Mouse (Mus musculus): ENCODE measurements around the gene Olfr317. TPM values are rescaled to one million over a fixed set of nuclear protein-coding genes. Genes with fewer than 3 reads are reported as not detected.
"Not testable (repeated sequence)": the region's sequence is repeated elsewhere in the genome, so short reads cannot be mapped to it uniquely, and the experiment has no call there.

Gene Olfr317
- polyA plus RNA-seq, 1 experiment from 2014 or later: 0.13 TPM

DNA sequence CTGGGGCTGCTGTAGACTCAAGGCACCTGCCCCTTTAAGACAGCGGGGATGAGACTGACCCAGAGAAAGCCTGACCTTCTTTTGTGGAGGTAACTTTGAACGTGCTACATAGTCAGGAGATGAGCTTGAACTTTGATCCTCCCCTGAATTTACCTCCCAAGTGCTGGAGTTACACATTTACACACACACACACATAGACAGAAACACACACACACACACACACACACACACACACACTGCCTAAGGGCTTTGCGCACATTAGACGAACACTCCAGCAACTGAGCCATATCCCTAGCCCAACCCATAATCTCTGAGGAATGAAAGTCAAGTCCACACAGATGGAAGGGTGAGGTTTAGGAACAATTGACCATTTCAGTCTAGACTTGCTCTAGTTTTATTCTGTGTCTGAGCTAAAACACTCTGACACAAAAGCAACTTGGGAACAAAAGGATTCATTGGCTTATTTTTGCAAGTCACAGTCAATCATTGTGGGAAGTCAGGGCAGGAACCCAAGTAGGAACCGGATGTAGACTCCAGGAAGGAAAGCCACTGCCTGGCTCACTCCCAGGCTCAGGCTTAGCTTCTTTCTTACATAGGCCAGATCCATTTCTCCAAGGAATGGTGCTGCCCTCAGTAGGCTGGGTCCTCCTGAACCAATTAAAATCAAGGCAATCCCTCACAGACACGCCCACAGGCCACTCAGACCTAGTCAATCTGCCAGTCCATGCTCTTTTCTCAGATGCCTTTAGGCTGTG, 10.9 kb downstream of the Olfr317 start:
- not testable (repeated sequence) for H3K4me1 ChIP-seq (ENCODE audit: control insufficient read depth, insufficient read depth, low read length); H3K9ac ChIP-seq (ENCODE audit: low read depth, low read length); H3K4me3 ChIP-seq (ENCODE audit: low read depth, low read length); H3K36me3 ChIP-seq (ENCODE audit: control insufficient read depth, insufficient read depth, low read length); H3K4me2 ChIP-seq (ENCODE audit: low read length); ATAC-seq; H3K27ac ChIP-seq (ENCODE audit: low read length); H3K27me3 ChIP-seq (ENCODE audit: control insufficient read depth, insufficient read depth, low read depth, low read length); H3K9me3 ChIP-seq (replicated peaks; ENCODE audit: control insufficient read depth, low read length, poor library complexity, severe bottlenecking)
- WGBS: 83% methylated on average over 6 of the region's 6 CpGs

DNA sequence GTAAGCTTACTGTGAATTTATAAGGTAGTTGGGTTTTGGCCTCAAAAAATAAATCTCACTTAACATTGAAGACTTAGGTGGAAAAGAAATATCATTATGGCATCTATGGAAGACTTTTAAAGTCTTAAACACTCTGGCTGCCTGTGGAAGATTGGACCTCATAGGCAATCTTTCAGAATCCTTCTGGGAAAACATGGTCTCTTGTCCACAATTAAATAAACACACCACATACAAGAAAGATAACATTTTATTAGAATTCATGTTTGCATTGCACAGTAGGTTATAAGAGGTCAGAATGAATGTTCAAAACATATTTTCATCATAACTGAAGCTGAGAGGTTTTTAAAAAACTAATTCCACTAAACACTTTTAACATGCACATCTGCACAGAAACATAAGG, 15.1 kb downstream of the Olfr317 start, which contains the start of gene Olfr318:
TSS of gene Olfr318 (minus strand) at position 101 of the 400 bp plus-strand sequence.
- no peak for ATAC-seq
- no peaks in the 10 kb centered on the region for H3K4me1 ChIP-seq (ENCODE audit: control insufficient read depth, insufficient read depth, low read length)
- H3K27me3 ChIP-seq (ENCODE audit: control insufficient read depth, insufficient read depth, low read depth, low read length): no peaks in the 10 kb centered on the region
- H3K4me2 ChIP-seq (ENCODE audit: low read length): no peak within 1 kb of the TSS
- H3K4me3 ChIP-seq (ENCODE audit: low read depth, low read length): no peak within 1 kb of the TSS
- no peak within 1 kb of the TSS for H3K9ac ChIP-seq (ENCODE audit: low read depth, low read length)
- no peak within 1 kb of the TSS for H3K27ac ChIP-seq (ENCODE audit: low read length)
- no peaks in the 10 kb centered on the region for H3K9me3 ChIP-seq (replicated peaks; ENCODE audit: control insufficient read depth, low read length, poor library complexity, severe bottlenecking)
- H3K36me3 ChIP-seq (ENCODE audit: control insufficient read depth, insufficient read depth, low read length): no peaks in the 10 kb centered on the region

- H3K27ac ChIP-seq (ENCODE audit: low read length): no peak overlapping the region
- no peak for ATAC-seq
- no peaks in the 10 kb centered on the region for H3K4me1 ChIP-seq (ENCODE audit: control insufficient read depth, insufficient read depth, low read length)
- no peak overlapping the region for H3K9ac ChIP-seq (ENCODE audit: low read depth, low read length)
- no peaks in the 10 kb centered on the region for H3K36me3 ChIP-seq (ENCODE audit: control insufficient read depth, insufficient read depth, low read length)
- H3K9me3 ChIP-seq (replicated peaks; ENCODE audit: control insufficient read depth, low read length, poor library complexity, severe bottlenecking): no peaks in the 10 kb centered on the region
- H3K4me3 ChIP-seq (ENCODE audit: low read depth, low read length): no peak overlapping the region
- no peak overlapping the region for H3K4me2 ChIP-seq (ENCODE audit: low read length)
- H3K27me3 ChIP-seq (ENCODE audit: control insufficient read depth, insufficient read depth, low read depth, low read length): no peaks in the 10 kb centered on the region
- 85% methylated on average over 4 of the region's 4 CpGs for WGBS
Observed at GRCm38 (mm10) chr11:58719701-58720100, 19.3 kb downstream of the Olfr317 start.

DNA sequence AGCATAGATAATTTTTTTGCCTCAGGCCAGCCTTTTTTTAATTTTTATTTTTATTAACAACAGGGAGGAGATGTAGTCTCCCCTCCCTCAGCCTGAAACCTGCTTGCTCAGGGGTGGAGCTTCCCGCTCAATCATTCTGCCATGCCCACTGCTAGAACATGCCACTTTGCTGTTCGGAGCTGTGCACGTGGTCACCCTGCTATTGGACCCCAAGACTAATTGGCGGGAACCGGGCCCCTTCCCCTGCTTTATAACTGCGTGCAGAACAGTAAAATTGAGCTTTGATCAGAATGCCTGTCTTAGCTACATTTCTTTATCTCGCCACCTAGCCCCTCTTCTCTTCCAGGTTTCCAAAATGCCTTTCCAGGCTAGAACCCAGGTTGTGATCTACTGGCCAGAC, 21.3 kb downstream of the Olfr317 start:
- H3K27me3 ChIP-seq (ENCODE audit: control insufficient read depth, insufficient read depth, low read depth, low read length); H3K9me3 ChIP-seq (replicated peaks; ENCODE audit: control insufficient read depth, low read length, poor library complexity, severe bottlenecking); H3K4me1 ChIP-seq (ENCODE audit: control insufficient read depth, insufficient read depth, low read length); ATAC-seq; H3K36me3 ChIP-seq (ENCODE audit: control insufficient read depth, insufficient read depth, low read length); H3K27ac ChIP-seq (ENCODE audit: low read length); H3K4me3 ChIP-seq (ENCODE audit: low read depth, low read length); H3K9ac ChIP-seq (ENCODE audit: low read depth, low read length); H3K4me2 ChIP-seq (ENCODE audit: low read length): not testable (repeated sequence)
- WGBS: 91% methylated on average over 7 of the region's 7 CpGs

DNA sequence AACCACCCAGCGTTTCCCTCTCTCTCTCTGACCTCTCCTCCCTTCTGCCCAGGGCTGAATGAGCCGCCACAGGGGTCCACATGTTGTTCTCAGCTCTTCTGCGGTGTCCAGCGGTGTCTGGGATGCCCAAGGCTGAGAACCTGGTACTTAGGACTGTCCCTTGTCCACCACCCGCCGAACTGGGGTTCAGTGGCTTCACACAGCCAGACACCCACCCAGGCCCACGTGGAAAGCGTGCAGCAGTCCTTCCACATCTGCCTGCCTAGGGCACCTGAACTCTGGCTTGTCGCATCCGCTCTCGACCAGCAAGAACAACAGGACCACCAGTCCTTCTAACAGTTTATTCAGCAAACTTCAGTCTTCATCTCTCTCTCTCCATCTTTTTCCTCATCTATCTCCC, 29.9 kb downstream of the Olfr317 start:
- no peak for ATAC-seq
- H3K36me3 ChIP-seq (ENCODE audit: control insufficient read depth, insufficient read depth, low read length): no peaks in the 10 kb centered on the region
- no peaks in the 10 kb centered on the region for H3K9me3 ChIP-seq (replicated peaks; ENCODE audit: control insufficient read depth, low read length, poor library complexity, severe bottlenecking)
- no peaks in the 10 kb centered on the region for H3K4me1 ChIP-seq (ENCODE audit: control insufficient read depth, insufficient read depth, low read length)
- H3K4me2 ChIP-seq (ENCODE audit: low read length): no peak overlapping the region
- H3K9ac ChIP-seq (ENCODE audit: low read depth, low read length): no peak overlapping the region
- no peaks in the 10 kb centered on the region for H3K27me3 ChIP-seq (ENCODE audit: control insufficient read depth, insufficient read depth, low read depth, low read length)
- H3K27ac ChIP-seq (ENCODE audit: low read length): no peak overlapping the region
- H3K4me3 ChIP-seq (ENCODE audit: low read depth, low read length): no peak overlapping the region
- 81% methylated on average over 11 of the region's 11 CpGs for WGBS

DNA sequence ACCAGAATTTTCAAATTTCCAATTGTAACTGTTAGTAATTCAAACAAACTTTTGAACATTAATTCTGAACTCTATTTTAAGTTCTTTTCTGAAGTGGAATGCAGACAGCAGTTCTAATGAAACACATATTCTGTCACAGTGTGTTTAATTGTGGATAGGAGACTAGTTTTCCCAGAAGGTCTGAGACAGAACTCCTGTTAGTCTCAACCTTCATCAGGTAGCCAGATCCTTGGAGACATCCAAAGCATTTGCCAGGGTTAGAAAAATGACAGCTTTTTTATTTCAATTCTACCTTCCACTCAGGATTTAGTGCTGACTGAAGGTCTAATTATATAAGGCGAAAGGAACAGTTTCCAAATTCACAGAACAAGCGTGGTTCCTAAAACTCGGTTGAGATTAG, 40.1 kb downstream of the Olfr317 start, which contains the start of gene Olfr319:
TSS of gene Olfr319 (plus strand) at position 301 of the 400 bp plus-strand sequence.
- no peaks in the 10 kb centered on the region for H3K27me3 ChIP-seq (ENCODE audit: control insufficient read depth, insufficient read depth, low read depth, low read length)
- no peak for ATAC-seq
- no peak within 1 kb of the TSS for H3K4me2 ChIP-seq (ENCODE audit: low read length)
- no peak within 1 kb of the TSS for H3K27ac ChIP-seq (ENCODE audit: low read length)
- 0 out of 2 replicates have a peak, but pooled peaks cover 4% of the 10 kb centered on the region for H3K9me3 ChIP-seq (replicated peaks; ENCODE audit: control insufficient read depth, low read length, poor library complexity, severe bottlenecking)
- WGBS: 87% methylated on average over 3 of the region's 3 CpGs
- no peaks in the 10 kb centered on the region for H3K4me1 ChIP-seq (ENCODE audit: control insufficient read depth, insufficient read depth, low read length)
- no peak within 1 kb of the TSS for H3K4me3 ChIP-seq (ENCODE audit: low read depth, low read length)
- no peak within 1 kb of the TSS for H3K9ac ChIP-seq (ENCODE audit: low read depth, low read length)
- H3K36me3 ChIP-seq (ENCODE audit: control insufficient read depth, insufficient read depth, low read length): no peaks in the 10 kb centered on the region

Other genes starting within 250 kb of the Olfr317 start
- not detected in 2 replicates for gene Olfr332, start 246.7 kb downstream of the Olfr317 start, polyA plus RNA-seq (2015; fragmentation: Nextera tagmentation; extraction: Ambion mirVana)
- not detected in 2 replicates for gene Olfr331, start 236.6 kb downstream of the Olfr317 start, polyA plus RNA-seq (2015; fragmentation: Nextera tagmentation; extraction: Ambion mirVana)
- not detected in 2 replicates for gene Olfr330, start 204.4 kb downstream of the Olfr317 start, polyA plus RNA-seq (2015; fragmentation: Nextera tagmentation; extraction: Ambion mirVana)
- not detected in 2 replicates for gene Olfr329-ps, start 192.8 kb downstream of the Olfr317 start, polyA plus RNA-seq (2015; fragmentation: Nextera tagmentation; extraction: Ambion mirVana)
- 0.07 TPM in 1 of 2 replicates, not detected in the other for gene Olfr328, start 183.6 kb downstream of the Olfr317 start, polyA plus RNA-seq (2015; fragmentation: Nextera tagmentation; extraction: Ambion mirVana)
- not detected in 2 replicates for gene Olfr224, start 168.7 kb downstream of the Olfr317 start, polyA plus RNA-seq (2015; fragmentation: Nextera tagmentation; extraction: Ambion mirVana)
- not detected in 2 replicates for gene Olfr325, start 161.5 kb downstream of the Olfr317 start, polyA plus RNA-seq (2015; fragmentation: Nextera tagmentation; extraction: Ambion mirVana)
- 0.05 and 0.10 TPM in 2 replicates for gene Olfr324, start 144.1 kb downstream of the Olfr317 start, polyA plus RNA-seq (2015; fragmentation: Nextera tagmentation; extraction: Ambion mirVana)
- gene 2210407C18Rik, start 123.1 kb downstream of the Olfr317 start, polyA plus RNA-seq (2015; fragmentation: Nextera tagmentation; extraction: Ambion mirVana): not detected in 2 replicates
- gene Olfr323, start 108.7 kb downstream of the Olfr317 start, polyA plus RNA-seq (2015; fragmentation: Nextera tagmentation; extraction: Ambion mirVana): not detected in 2 replicates
- 0.15 and 0.19 TPM in 2 replicates for gene Trim58, start 98.7 kb downstream of the Olfr317 start, polyA plus RNA-seq (2015; fragmentation: Nextera tagmentation; extraction: Ambion mirVana)
- not detected in 2 replicates for gene Olfr322, start 80.4 kb downstream of the Olfr317 start, polyA plus RNA-seq (2015; fragmentation: Nextera tagmentation; extraction: Ambion mirVana)
- not detected in 2 replicates for gene Olfr320, start 58.1 kb downstream of the Olfr317 start, polyA plus RNA-seq (2015; fragmentation: Nextera tagmentation; extraction: Ambion mirVana)
- gene Olfr319, start 40.0 kb downstream of the Olfr317 start, polyA plus RNA-seq (2015; fragmentation: Nextera tagmentation; extraction: Ambion mirVana): not detected in 2 replicates
- not detected in 2 replicates for gene Olfr318, start 15.2 kb downstream of the Olfr317 start, polyA plus RNA-seq (2015; fragmentation: Nextera tagmentation; extraction: Ambion mirVana)
- not detected in 2 replicates for gene Olfr316, start 13.5 kb upstream of the Olfr317 start, polyA plus RNA-seq (2015; fragmentation: Nextera tagmentation; extraction: Ambion mirVana)
- gene Olfr315, start 34.0 kb upstream of the Olfr317 start, polyA plus RNA-seq (2015; fragmentation: Nextera tagmentation; extraction: Ambion mirVana): not detected in 2 replicates
- not detected in 2 replicates for gene Olfr314, start 43.7 kb upstream of the Olfr317 start, polyA plus RNA-seq (2015; fragmentation: Nextera tagmentation; extraction: Ambion mirVana)
- 13.6 and 15.3 TPM in 2 replicates for gene Fam183b, start 62.7 kb upstream of the Olfr317 start, polyA plus RNA-seq (2015; fragmentation: Nextera tagmentation; extraction: Ambion mirVana)
- not detected in 2 replicates for gene Olfr313, start 75.8 kb upstream of the Olfr317 start, polyA plus RNA-seq (2015; fragmentation: Nextera tagmentation; extraction: Ambion mirVana)
- gene Olfr312, start 90.0 kb upstream of the Olfr317 start, polyA plus RNA-seq (2015; fragmentation: Nextera tagmentation; extraction: Ambion mirVana): not detected in 2 replicates
- not detected in 2 replicates for gene Olfr311, start 100.0 kb upstream of the Olfr317 start, polyA plus RNA-seq (2015; fragmentation: Nextera tagmentation; extraction: Ambion mirVana)
- 24.7 and 26.1 TPM in 2 replicates for gene Gm12258, start 107.9 kb upstream of the Olfr317 start, polyA plus RNA-seq (2015; fragmentation: Nextera tagmentation; extraction: Ambion mirVana)
- 13.9 and 15.0 TPM in 2 replicates for gene 2810021J22Rik, start 128.0 kb upstream of the Olfr317 start, polyA plus RNA-seq (2015; fragmentation: Nextera tagmentation; extraction: Ambion mirVana)
- gene Zfp39, start 165.0 kb upstream of the Olfr317 start, polyA plus RNA-seq (2015; fragmentation: Nextera tagmentation; extraction: Ambion mirVana): 6.8 and 8.1 TPM in 2 replicates
- not detected in 2 replicates for gene Btnl10, start 178.7 kb upstream of the Olfr317 start, polyA plus RNA-seq (2015; fragmentation: Nextera tagmentation; extraction: Ambion mirVana)
- gene Rnf187, start 199.7 kb upstream of the Olfr317 start, polyA plus RNA-seq (2015; fragmentation: Nextera tagmentation; extraction: Ambion mirVana): 550 and 556 TPM in 2 replicates
- gene Hist3h2ba, start 209.7 kb upstream of the Olfr317 start, polyA plus RNA-seq (2015; fragmentation: Nextera tagmentation; extraction: Ambion mirVana): 345 and 399 TPM in 2 replicates
- gene Hist3h2a, start 215.5 kb upstream of the Olfr317 start, polyA plus RNA-seq (2015; fragmentation: Nextera tagmentation; extraction: Ambion mirVana): 107 and 115 TPM in 2 replicates
- 1.3 and 2.1 TPM in 2 replicates for gene Trim17, start 215.5 kb upstream of the Olfr317 start, polyA plus RNA-seq (2015; fragmentation: Nextera tagmentation; extraction: Ambion mirVana)
- 19.5 and 22.3 TPM in 2 replicates for gene Trim11, start 238.9 kb upstream of the Olfr317 start, polyA plus RNA-seq (2015; fragmentation: Nextera tagmentation; extraction: Ambion mirVana)

All from midbrain, embryonic 16.5 days (tissue).